Mouse (Mus musculus) lung, postnatal 36 days (tissue): ENCODE measurements around the gene Glyat.

ENCODE experiments used
- DNase-seq: peaks from one replicate; pipeline ENCODE4 v3.0.0; 2022; ENCODE audit warnings: mixed read lengths

Gene Glyat

GRCm38 (mm10) chr19:12695590-12695989 lies 62.5 kb downstream of the Glyat start, which contains the start of gene Keg1:
TSS of gene Keg1 (plus strand) at chr19:12695786.
- no peak for DNase-seq

GRCm38 (mm10) chr19:12696221-12696620 lies 63.1 kb downstream of the Glyat start:
- DNase-seq, result no peak
